Mouse (Mus musculus) thymus, adult 2 months (tissue): Measurements from ENCODE around the gene Wfdc18.

Source experiments
- CTCF ChIP-seq: fragments of 200-500 bp; IDR thresholded peaks from 2 replicates; pipeline ENCODE4 v1.5.1; 2012; ENCODE audit warnings: mild to moderate bottlenecking, control low read depth, low read length, moderate library complexity, borderline replicate concordance; ENCODE audit not compliant: control insufficient read depth, poor library complexity, insufficient read depth; ENCODE audit errors: extremely low read depth
- POLR2A ChIP-seq: fragments of 200-500 bp; IDR thresholded peaks from 2 replicates; pipeline ENCODE4 v1.6.1; 2012; ENCODE audit warnings: mild to moderate bottlenecking, low read length, control low read depth, moderate library complexity; ENCODE audit not compliant: control insufficient read depth, poor library complexity, insufficient read depth; ENCODE audit errors: extremely low read depth

GRCm38 (mm10) chr11:83746681-83747080 lies 37.9 kb downstream of the Wfdc18 start, which contains the start of gene Wfdc21:
- TF ChIP-seq CTCF (no peak), POLR2A (no peak)
